Mouse (Mus musculus): ENCODE results near the gene Atp6v0e2.
"Not testable (repeated sequence)": the region's sequence is repeated elsewhere in the genome, so short reads cannot be mapped to it uniquely, and the experiment has no call there.

The Atp6v0e2 gene

GRCm38 (mm10) chr6:48537105-48537954 lies at the start of gene Atp6v0e2:
Gene Atp6v0e2, plus strand, starts transcription at chr6:48537615.
- DNase-seq (ENCODE audit: low spot score in 2 of 2): peak; percentile 79 to 88

- no peak for DNase-seq (ENCODE audit: low spot score in 2 of 2)
Measured at GRCm38 (mm10) chr6:48487747-48488725, 49.4 kb upstream of the Atp6v0e2 start.

DNA sequence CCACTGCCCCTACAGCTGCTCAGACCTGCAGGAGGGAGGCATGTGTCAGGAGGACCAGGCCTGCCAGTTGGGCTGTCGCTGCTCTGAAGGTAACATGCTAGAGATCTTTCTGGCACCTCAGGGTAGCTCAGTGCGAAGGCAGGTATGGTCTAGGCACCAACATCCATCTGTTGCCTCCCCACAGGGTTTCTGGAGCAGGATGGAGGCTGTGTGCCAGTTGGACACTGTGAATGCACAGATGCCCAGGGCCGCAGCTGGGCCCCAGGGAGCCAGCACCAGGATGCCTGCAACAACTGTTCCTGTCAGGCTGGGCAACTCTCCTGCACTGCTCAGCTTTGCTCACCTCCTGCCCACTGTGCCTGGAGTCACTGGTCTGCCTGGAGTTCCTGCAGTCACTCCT lies 47.7 kb upstream of the Atp6v0e2 start:
- DNase-seq (ENCODE audit: low spot score in 2 of 2): no peak

DNA sequence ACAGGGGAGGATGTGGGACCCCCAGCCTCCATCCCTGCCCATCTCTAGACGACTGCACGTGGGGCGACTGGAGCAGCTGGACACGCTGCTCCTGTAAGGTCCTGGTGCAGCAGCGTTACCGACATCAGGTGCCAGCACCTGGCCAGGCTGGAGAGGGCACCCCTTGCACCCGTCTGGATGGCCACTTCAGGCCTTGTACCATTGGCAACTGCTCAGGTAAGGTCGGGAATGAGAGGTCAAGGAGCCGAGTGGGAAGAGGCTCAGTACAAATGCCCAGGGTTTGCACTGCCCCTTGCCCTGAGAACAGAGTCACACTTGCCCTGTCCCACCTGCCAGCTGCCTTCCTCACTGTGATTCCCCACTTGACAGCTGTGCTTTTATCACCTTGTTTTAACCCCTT lies 46.1 kb upstream of the Atp6v0e2 start:
- DNase-seq (ENCODE audit: low spot score in 2 of 2): no peak

DNA sequence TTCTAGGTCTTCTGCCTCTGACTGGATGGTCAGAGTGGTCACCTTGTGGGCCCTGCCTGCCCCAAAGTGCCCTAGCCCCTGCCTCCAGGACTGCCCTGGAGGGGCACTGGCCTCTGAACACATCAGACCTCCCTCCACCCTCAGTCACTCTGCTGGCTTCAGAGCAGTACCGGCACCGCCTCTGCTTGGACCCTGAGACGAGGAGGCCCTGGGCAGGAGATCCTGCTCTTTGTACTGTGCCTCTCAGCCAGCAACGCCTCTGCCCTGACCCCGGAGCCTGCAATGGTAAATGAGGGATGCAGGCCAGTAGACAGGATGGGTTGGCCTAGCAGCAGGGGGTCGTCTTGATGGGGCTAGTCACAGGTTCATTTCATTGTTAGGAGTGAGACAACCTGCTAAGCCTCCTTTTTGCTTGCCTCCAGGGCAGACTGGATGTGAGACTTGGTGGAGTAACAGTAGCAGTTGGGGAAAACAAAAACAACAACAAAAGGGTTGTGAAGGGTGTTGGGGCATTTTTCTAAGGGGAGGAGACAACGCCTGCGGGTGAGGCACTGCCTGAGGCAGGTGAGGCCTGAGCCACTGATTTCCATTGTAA lies 44.2 kb upstream of the Atp6v0e2 start:
- no peak for DNase-seq (ENCODE audit: low spot score in 2 of 2)

DNA sequence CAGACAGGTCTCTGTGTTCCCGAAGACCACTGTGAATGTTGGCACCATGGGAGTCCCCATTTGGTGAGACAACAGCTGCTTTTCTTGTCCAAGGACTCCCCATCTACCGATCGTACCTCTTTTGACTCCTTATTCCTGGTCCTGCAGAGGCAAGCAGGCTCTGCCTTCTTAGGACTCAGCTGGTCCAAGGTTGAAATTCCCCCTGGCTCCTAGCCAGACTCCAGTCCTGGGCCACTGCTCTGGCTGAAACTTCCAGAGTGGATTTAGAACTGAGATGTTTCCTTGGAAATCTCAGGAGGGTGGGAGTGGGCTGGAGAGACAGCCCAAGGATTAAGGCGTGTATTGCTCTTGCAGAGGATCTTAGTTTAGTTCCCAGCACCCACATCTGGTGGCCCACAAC lies 39.9 kb upstream of the Atp6v0e2 start:
- DNase-seq (ENCODE audit: low spot score in 2 of 2): no peak

GRCm38 (mm10) chr6:48503847-48504240 lies 33.6 kb upstream of the Atp6v0e2 start:
- no peak for DNase-seq (ENCODE audit: low spot score in 2 of 2)

GRCm38 (mm10) chr6:48504241-48504854 lies 33.1 kb upstream of the Atp6v0e2 start:
- DNase-seq (ENCODE audit: low spot score in 2 of 2): peak; percentile 61 to 77

DNA sequence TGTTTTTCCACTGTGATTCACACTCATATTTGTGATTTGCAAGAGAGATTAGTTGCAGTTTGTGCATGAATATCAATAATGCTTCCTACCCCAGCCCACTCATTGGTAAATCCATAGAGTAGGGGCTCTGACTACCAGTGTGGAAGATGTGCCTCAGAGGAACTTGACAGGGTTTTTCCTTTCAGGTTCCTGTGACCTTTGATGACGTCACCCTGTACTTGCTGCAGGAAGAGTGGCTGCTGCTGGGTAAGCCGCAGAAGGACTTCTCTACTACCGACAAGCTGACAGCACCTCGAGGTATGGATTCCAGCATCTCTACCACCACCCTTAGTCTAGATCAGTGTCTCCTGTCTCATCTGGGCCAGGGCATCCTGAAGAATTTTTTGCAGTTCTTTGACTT lies 29.3 kb upstream of the Atp6v0e2 start:
- DNase-seq (ENCODE audit: low spot score in 2 of 2): no peak

DNA sequence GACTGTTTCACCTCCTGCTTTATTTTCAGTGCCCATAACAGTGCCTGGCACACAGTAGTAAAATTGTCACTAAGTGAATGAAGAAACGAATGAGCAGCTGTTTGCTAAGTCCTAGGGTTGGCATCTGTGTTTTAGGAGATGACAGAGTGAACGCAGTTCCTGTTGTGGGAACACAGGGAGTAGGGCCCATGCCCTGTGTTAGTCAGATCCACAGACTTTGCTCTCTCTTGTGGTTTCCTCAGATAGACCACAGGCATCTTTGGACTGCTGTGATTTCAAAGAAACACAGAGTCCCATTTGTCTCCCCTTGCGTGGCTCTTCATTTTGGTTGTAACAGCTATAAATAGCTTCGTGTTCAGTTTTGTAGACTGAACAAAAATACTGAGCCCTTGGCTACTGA lies 27.0 kb upstream of the Atp6v0e2 start:
- DNase-seq (ENCODE audit: low spot score in 2 of 2): no peak

GRCm38 (mm10) chr6:48511861-48512260 lies 25.6 kb upstream of the Atp6v0e2 start:
- no peak for DNase-seq (ENCODE audit: low spot score in 2 of 2)

DNA sequence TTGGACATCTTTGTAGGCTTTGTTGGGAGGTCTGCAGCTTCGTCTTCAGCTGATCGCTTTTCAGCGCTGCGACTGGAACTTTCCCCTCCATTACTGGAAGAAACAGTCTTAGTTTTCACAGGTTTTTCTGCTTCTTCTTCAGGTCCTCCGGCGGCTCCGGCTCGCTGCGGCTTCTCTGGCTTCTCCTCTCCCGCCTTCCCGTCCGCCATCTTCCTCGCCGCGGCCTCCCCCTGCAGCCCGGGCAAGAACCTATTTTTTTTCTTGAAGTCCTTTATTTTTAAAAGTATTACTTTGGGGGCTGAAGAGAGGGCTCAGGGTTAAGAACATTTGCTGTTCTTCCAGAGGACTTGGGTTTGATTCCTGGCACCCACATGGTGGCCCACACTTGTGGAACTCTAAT lies 12.5 kb upstream of the Atp6v0e2 start:
- not testable (repeated sequence) for DNase-seq (ENCODE audit: low spot score in 2 of 2)

GRCm38 (mm10) chr6:48527901-48528300 lies 9.5 kb upstream of the Atp6v0e2 start:
- no peak for DNase-seq (ENCODE audit: low spot score in 2 of 2)

GRCm38 (mm10) chr6:48529261-48529660 lies 8.2 kb upstream of the Atp6v0e2 start:
- DNase-seq (ENCODE audit: low spot score in 2 of 2): no peak

DNA sequence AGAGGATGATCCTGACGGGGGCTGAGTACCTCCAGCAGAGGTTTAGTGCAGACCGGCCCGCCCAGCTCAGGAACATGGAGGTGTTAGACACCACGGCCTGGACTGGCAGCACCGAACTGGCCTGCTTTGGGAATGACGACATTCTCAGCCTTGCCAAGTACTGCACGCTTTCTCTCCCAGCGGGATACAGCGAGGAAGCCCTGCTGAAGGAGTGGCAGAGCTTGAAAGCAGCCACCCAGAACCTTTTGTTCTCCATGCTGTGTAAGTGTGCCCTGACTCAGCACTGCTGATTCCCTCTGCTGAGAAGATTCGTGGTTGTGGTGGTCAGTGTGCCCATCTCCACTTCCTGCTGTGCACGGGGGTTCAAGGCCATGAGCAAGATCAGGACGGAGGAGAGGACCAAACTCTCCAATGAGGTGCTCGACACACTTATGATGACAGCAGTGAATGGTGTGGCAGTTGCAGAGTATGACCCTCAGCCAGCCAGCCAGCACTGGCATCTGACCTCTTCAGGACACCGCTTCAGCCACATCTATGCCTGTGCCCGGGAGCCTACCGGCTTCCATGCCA lies 7.5 kb upstream of the Atp6v0e2 start:
- no peak for DNase-seq (ENCODE audit: low spot score in 2 of 2)

GRCm38 (mm10) chr6:48530862-48531261 lies 6.6 kb upstream of the Atp6v0e2 start:
- no peak for DNase-seq (ENCODE audit: low spot score in 2 of 2)

DNA sequence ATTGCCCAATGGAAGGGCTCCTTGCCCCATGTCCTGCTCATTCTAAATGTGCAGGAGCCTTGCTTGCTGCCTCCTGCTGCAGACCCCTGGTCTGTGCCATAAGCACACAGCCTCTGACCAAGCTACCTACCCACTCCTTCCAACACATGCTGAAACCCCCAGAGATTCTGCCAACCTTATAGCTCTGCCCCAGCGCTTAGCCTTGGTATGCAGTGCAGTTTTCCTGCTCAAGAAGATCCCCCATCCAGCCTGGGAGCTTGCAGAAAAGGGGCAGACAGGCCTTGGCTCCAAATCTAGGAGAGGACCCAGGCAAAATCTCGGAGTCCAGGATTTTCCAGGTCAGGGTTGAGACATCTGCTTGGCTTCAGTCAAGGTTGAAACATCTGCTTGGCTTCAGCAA lies 3.9 kb upstream of the Atp6v0e2 start:
- no peak for DNase-seq (ENCODE audit: low spot score in 2 of 2)

- no peak for DNase-seq (ENCODE audit: low spot score in 2 of 2)
Measured at GRCm38 (mm10) chr6:48534913-48535312, 2.5 kb upstream of the Atp6v0e2 start.

DNA sequence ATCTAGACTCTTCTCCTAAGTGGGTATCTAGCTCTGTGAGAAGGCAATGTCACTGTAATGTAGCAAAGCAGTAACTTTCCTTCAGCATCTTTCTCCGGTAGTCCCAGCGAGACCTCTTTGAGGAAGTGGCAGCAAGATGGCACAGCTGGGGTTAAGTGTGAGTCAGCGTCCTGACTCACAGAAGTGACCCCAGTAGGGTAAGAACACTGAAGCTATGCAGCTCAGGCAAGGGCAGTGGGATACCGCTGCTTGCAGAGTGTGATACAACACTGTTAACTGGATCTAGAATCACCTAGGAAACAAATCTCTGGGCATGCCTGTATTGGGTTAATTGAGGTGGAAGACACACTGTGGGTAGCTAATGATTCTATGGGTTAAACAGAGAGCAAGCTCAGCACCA lies 1.3 kb upstream of the Atp6v0e2 start:
- DNase-seq (ENCODE audit: low spot score in 2 of 2): no peak

DNA sequence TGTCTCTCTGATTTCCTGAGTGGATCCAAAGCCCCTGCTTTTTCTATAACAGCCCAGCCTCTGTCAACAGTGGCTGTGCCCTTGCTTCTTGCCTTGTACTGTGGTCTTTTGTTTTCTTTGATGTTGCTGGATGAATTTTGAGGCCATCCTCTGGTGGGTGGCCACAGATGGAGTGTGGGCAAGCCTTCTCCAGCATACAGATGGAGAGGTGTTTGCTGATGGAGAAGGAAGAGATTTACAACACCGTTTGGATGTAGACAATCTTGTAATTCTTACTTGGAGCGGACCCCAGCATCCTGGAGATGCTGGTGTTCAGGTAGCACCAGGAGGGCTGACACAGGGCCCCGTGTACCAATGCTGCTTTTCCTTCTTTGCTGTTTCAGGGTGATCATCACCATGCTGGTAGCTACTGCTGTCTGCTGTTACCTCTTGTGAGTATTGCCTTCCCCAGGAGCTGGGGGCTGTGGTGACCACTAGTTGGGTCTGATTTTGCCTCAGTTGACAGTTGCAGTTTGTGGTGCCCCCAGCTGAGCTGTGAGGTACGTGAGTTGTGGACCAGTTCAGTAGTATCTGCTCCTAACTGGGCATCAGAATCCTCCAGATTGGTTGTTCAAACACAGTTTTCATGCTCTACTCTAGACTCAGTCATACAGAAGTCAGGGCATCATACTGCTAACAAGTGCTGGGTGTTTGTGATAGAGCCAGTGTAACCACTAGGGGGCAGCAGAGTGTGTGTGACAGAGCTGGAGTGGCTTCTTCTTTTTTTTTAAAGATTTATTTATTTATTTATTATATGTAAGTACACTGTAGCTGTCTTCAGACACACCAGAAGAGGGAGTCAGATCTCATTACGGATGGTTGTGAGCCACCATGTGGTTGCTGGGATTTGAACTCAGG lies 1.7 kb downstream of the Atp6v0e2 start:
- DNase-seq (ENCODE audit: low spot score in 2 of 2): peak; percentile 52 to 75
